Mouse (Mus musculus) embryonic facial prominence, embryonic 10.5 days (tissue): ENCODE measurements around the gene Lrig2. TPM values are rescaled to one million over a fixed set of nuclear protein-coding genes. Genes with fewer than 3 reads are reported as not detected.
"Not testable (repeated sequence)": the region's sequence is repeated elsewhere in the genome, so short reads cannot be mapped to it uniquely, and the experiment has no call there.

Experiments
- DNase-seq: peaks from one replicate; pipeline ENCODE4 v3.0.0-alpha.2; 2017; ENCODE audit warnings: low spot score
- H3K27ac ChIP-seq: fragments of 300-500 bp; sonication (generic); replicated peaks from 2 replicates; pipeline ENCODE4 v1.5.1; 2016; ENCODE audit warnings: mild to moderate bottlenecking
- H3K27me3 ChIP-seq: fragments of 300-500 bp; sonication (generic); replicated peaks from 2 replicates; pipeline ENCODE4 v1.6.1; 2016; ENCODE audit warnings: low read depth, mild to moderate bottlenecking; ENCODE audit not compliant: poor library complexity, severe bottlenecking
- H3K36me3 ChIP-seq: fragments of 300-500 bp; sonication (generic); replicated peaks from 2 replicates; pipeline ENCODE4 v1.6.1; 2016; ENCODE audit warnings: mild to moderate bottlenecking, moderate library complexity
- H3K4me1 ChIP-seq: fragments of 300-500 bp; sonication (generic); 2 replicates; pipeline ENCODE4 v1.6.1; 2016
- H3K4me3 ChIP-seq: fragments of 300-500 bp; sonication (generic); 2 replicates; pipeline ENCODE4 v1.5.1; 2016; ENCODE audit warnings: mild to moderate bottlenecking, moderate library complexity
- H3K9me3 ChIP-seq: fragments of 300-500 bp; sonication (generic); 2 replicates; pipeline ENCODE4 v1.6.1; 2016; ENCODE audit warnings: mild to moderate bottlenecking
- WGBS: fragments of 180-500 bp; shearing (Covaris S2); methylation state at CpG from one replicate; pipeline ENCODE4 v1.1.7; 2016; 5-methylcytosine and 5-hydroxymethylcytosine counted together
- polyA plus RNA-seq: library from polyadenylated mRNA; unstranded; fragments of >200 nt; fragmentation: Nextera tagmentation; extraction: Ambion mirVana; gene quantifications from 2 replicates; pipeline ENCODE4 v1.2.1, GENCODE M21; 2016

Lrig2 gene
- polyA plus RNA-seq, 1 experiment from 2014 or later = 19.1 TPM

GRCm38 (mm10) chr3:104441435-104441834 lies 70.3 kb downstream of the Lrig2 start:
- Histone ChIP-seq H3K27me3 (no peaks in the 10 kb centered on the region), H3K4me1 (peaks cover 19% of the 10 kb centered on the region), H3K4me3 (no peak overlapping the region), H3K27ac (peak overlapping the region; percentile 93), H3K36me3 (no peaks in the 10 kb centered on the region), H3K9me3 (no peaks in the 10 kb centered on the region)
- WGBS = 82% methylated on average over 7 of the region's 7 CpGs
- DNase-seq = no peak

- peaks cover 28% of the 10 kb centered on the region for H3K4me1 ChIP-seq
- no peak overlapping the region for H3K4me3 ChIP-seq
- DNase-seq = no peak
- H3K27me3 ChIP-seq = no peaks in the 10 kb centered on the region
- H3K36me3 ChIP-seq = no peaks in the 10 kb centered on the region
- no peak overlapping the region for H3K27ac ChIP-seq
- 91% methylated on average over 1 of the region's 1 CpGs for WGBS
- no peaks in the 10 kb centered on the region for H3K9me3 ChIP-seq
Observed at GRCm38 (mm10) chr3:104438777-104439176, 72.9 kb downstream of the Lrig2 start.

- Histone ChIP-seq H3K9me3 (no peaks in the 10 kb centered on the region), H3K4me3 (no peak overlapping the region), H3K4me1 (peaks cover 31% of the 10 kb centered on the region), H3K27me3 (no peaks in the 10 kb centered on the region), H3K27ac (no peak overlapping the region), H3K36me3 (no peaks in the 10 kb centered on the region)
- 63% methylated on average over 7 of the region's 7 CpGs for WGBS
- no peak for DNase-seq
Observed at GRCm38 (mm10) chr3:104437576-104437975, 74.1 kb downstream of the Lrig2 start.

- H3K27me3 ChIP-seq = no peaks in the 10 kb centered on the region
- H3K27ac ChIP-seq = no peak overlapping the region
- 94% methylated on average over 3 of the region's 3 CpGs for WGBS
- peaks cover 29% of the 10 kb centered on the region for H3K4me1 ChIP-seq
- H3K4me3 ChIP-seq = no peak overlapping the region
- no peaks in the 10 kb centered on the region for H3K9me3 ChIP-seq
- H3K36me3 ChIP-seq = no peaks in the 10 kb centered on the region
- DNase-seq = no peak
Observed at GRCm38 (mm10) chr3:104435947-104436346, 75.8 kb downstream of the Lrig2 start.

- Histone ChIP-seq H3K27ac (peak overlapping the region; percentile 24; the same call in 1 of the 2 replicates), H3K36me3 (no peaks in the 10 kb centered on the region), H3K4me1 (peaks cover 28% of the 10 kb centered on the region), H3K27me3 (no peaks in the 10 kb centered on the region), H3K4me3 (peak overlapping the region; percentile 51), H3K9me3 (no peaks in the 10 kb centered on the region)
- 2% methylated on average over 9 of the region's 9 CpGs for WGBS
- peak; percentile 45 for DNase-seq
Observed at GRCm38 (mm10) chr3:104434246-104434696, 77.4 kb downstream of the Lrig2 start.

- H3K27me3 ChIP-seq = no peaks in the 10 kb centered on the region
- no peaks in the 10 kb centered on the region for H3K36me3 ChIP-seq
- H3K4me1 ChIP-seq = peaks cover 28% of the 10 kb centered on the region
- no peak overlapping the region for H3K4me3 ChIP-seq
- no peak for DNase-seq
- H3K27ac ChIP-seq = no peak overlapping the region
- H3K9me3 ChIP-seq = no peaks in the 10 kb centered on the region
- 74% methylated on average over 6 of the region's 6 CpGs for WGBS
Observed at GRCm38 (mm10) chr3:104432651-104433050, 79.1 kb downstream of the Lrig2 start.

GRCm38 (mm10) chr3:104431848-104432159 lies 79.9 kb downstream of the Lrig2 start:
- peak; percentile 41 for DNase-seq
- WGBS = 34% methylated on average over 10 of the region's 10 CpGs
- H3K36me3 ChIP-seq = no peaks in the 10 kb centered on the region
- no peaks in the 10 kb centered on the region for H3K9me3 ChIP-seq
- H3K4me3 ChIP-seq = no peak overlapping the region
- no peak overlapping the region; the same call in 1 of the 2 replicates for H3K27ac ChIP-seq
- no peaks in the 10 kb centered on the region for H3K27me3 ChIP-seq
- H3K4me1 ChIP-seq = peaks cover 28% of the 10 kb centered on the region

GRCm38 (mm10) chr3:104431156-104431847 lies 80.4 kb downstream of the Lrig2 start:
- no peak for DNase-seq
- WGBS = 18% methylated on average over 13 of the region's 14 CpGs

GRCm38 (mm10) chr3:104427354-104427753 lies 84.4 kb downstream of the Lrig2 start:
- peaks cover 16% of the 10 kb centered on the region for H3K4me1 ChIP-seq
- H3K27ac ChIP-seq, DNase-seq, H3K27me3 ChIP-seq, H3K36me3 ChIP-seq, H3K9me3 ChIP-seq, H3K4me3 ChIP-seq: not testable (repeated sequence)
- WGBS = 94% methylated on average over 2 of the region's 2 CpGs

More at GRCm38 (mm10) chr3:104431156-104431847, 80.4 kb downstream of the Lrig2 start:
- no peaks in the 10 kb centered on the region for H3K27me3 ChIP-seq
- H3K4me3 ChIP-seq = no peak overlapping the region
- peaks cover 28% of the 10 kb centered on the region for H3K4me1 ChIP-seq
- H3K27ac ChIP-seq = peak overlapping the region; percentile 62
- H3K36me3 ChIP-seq = no peaks in the 10 kb centered on the region
- no peaks in the 10 kb centered on the region for H3K9me3 ChIP-seq

- WGBS = 91% methylated on average over 7 of the region's 7 CpGs
- no peak overlapping the region for H3K4me3 ChIP-seq
Observed at GRCm38 (mm10) chr3:104424346-104424745, 87.4 kb downstream of the Lrig2 start.

GRCm38 (mm10) chr3:104420929-104421328 lies 90.8 kb downstream of the Lrig2 start:
- H3K9me3 ChIP-seq = no peaks in the 10 kb centered on the region
- WGBS = 92% methylated on average over 7 of the region's 7 CpGs
- H3K4me3 ChIP-seq = no peak overlapping the region
- no peaks in the 10 kb centered on the region for H3K36me3 ChIP-seq
- H3K27me3 ChIP-seq = no peaks in the 10 kb centered on the region
- H3K4me1 ChIP-seq = 0 out of 2 replicates have a peak, but pooled peaks cover 4% of the 10 kb centered on the region
- H3K27ac ChIP-seq = no peak overlapping the region
- no peak for DNase-seq

More at GRCm38 (mm10) chr3:104424346-104424745, 87.4 kb downstream of the Lrig2 start:
- no peak overlapping the region for H3K27ac ChIP-seq
- H3K9me3 ChIP-seq = no peaks in the 10 kb centered on the region
- DNase-seq = no peak
- H3K36me3 ChIP-seq = no peaks in the 10 kb centered on the region
- H3K4me1 ChIP-seq = 0 out of 2 replicates have a peak, but pooled peaks cover 4% of the 10 kb centered on the region
- H3K27me3 ChIP-seq = no peaks in the 10 kb centered on the region

- Histone ChIP-seq H3K4me3 (no peak overlapping the region), H3K36me3 (no peaks in the 10 kb centered on the region), H3K27me3 (no peaks in the 10 kb centered on the region), H3K27ac (no peak overlapping the region), H3K9me3 (no peaks in the 10 kb centered on the region), H3K4me1 (0 out of 2 replicates have a peak, but pooled peaks cover 4% of the 10 kb centered on the region)
- 78% methylated on average over 4 of the region's 4 CpGs for WGBS
- no peak for DNase-seq
Observed at GRCm38 (mm10) chr3:104419990-104420389, 91.7 kb downstream of the Lrig2 start.

- H3K27ac ChIP-seq = no peak overlapping the region
- DNase-seq = no peak
- H3K9me3 ChIP-seq = no peaks in the 10 kb centered on the region
- WGBS = 65% methylated on average over 5 of the region's 5 CpGs
- 0 out of 2 replicates have a peak, but pooled peaks cover 4% of the 10 kb centered on the region for H3K4me1 ChIP-seq
- no peak overlapping the region for H3K4me3 ChIP-seq
- no peaks in the 10 kb centered on the region for H3K27me3 ChIP-seq
- no peaks in the 10 kb centered on the region for H3K36me3 ChIP-seq
Observed at GRCm38 (mm10) chr3:104416806-104417205, 94.9 kb downstream of the Lrig2 start.
